Mouse (Mus musculus) ES-E14 (cell line): Measurements from ENCODE around the gene Bcs1l. TPM values are rescaled to one million over a fixed set of nuclear protein-coding genes. Genes with fewer than 3 reads are reported as not detected.

Source experiments
- DNase-seq: peaks from one replicate; pipeline ENCODE4 v3.0.0-alpha.2; 2013; ENCODE audit warnings: low read depth, low spot score
- H3K27ac ChIP-seq: 2 replicates; pipeline ENCODE4 v1.5.1; 2012; ENCODE audit warnings: low read depth, mild to moderate bottlenecking, low read length, moderate library complexity, mixed read lengths; ENCODE audit not compliant: poor library complexity, insufficient read depth, severe bottlenecking
- H3K36me3 ChIP-seq: 2 replicates; pipeline ENCODE4 v1.6.1; 2012; ENCODE audit warnings: mild to moderate bottlenecking, low read length, moderate library complexity, mixed read lengths; ENCODE audit not compliant: control insufficient read depth, poor library complexity, insufficient read depth, severe bottlenecking
- H3K4me1 ChIP-seq, 2 experiments: fragments of 150-350 bp in 1 of 2; sonication (generic) in 1 of 2; 2 replicates each; pipeline ENCODE4 v1.6.1; 2012; ENCODE audit warnings: low read length in 2 of 2, mild to moderate bottlenecking in 1 of 2, mixed read lengths in 1 of 2; ENCODE audit not compliant: control insufficient read depth in 2 of 2, insufficient read depth in 2 of 2, poor library complexity in 1 of 2
- H3K4me3 ChIP-seq, 2 experiments: fragments of 150-350 bp in 1 of 2; sonication (generic) in 1 of 2; 2 replicates each; pipeline ENCODE4 v1.5.1; 2012; ENCODE audit warnings: low read length in 2 of 2, low read depth in 1 of 2, mild to moderate bottlenecking in 1 of 2, mixed read lengths in 1 of 2; ENCODE audit not compliant: insufficient read depth in 1 of 2, poor library complexity in 1 of 2, severe bottlenecking in 1 of 2
- H3K9ac ChIP-seq: 2 replicates; pipeline ENCODE4 v1.6.1; 2012; ENCODE audit warnings: low read depth, mild to moderate bottlenecking, low read length, mixed read lengths; ENCODE audit not compliant: poor library complexity, insufficient read depth, severe bottlenecking
- H3K9me3 ChIP-seq: fragments of 150-350 bp; sonication (generic); 2 replicates; pipeline ENCODE4 v1.6.1; 2012; ENCODE audit warnings: low read depth, mild to moderate bottlenecking, low read length; ENCODE audit not compliant: control insufficient read depth, insufficient read depth
- CHD2 ChIP-seq: IDR thresholded peaks from 2 replicates; pipeline ENCODE4 v1.6.1; 2014; ENCODE audit warnings: mild to moderate bottlenecking, low read depth, low read length, inconsistent platforms
- HCFC1 ChIP-seq: IDR thresholded peaks from 2 replicates; pipeline ENCODE4 v1.6.1; 2012; ENCODE audit warnings: low read length, inconsistent platforms, borderline replicate concordance; ENCODE audit not compliant: insufficient read depth
- MAFK ChIP-seq: IDR thresholded peaks from 2 replicates; pipeline ENCODE4 v1.6.1; 2014; ENCODE audit warnings: mild to moderate bottlenecking, low read depth, low read length, inconsistent platforms; ENCODE audit not compliant: insufficient read depth
- ZC3H11A ChIP-seq: IDR thresholded peaks from 2 replicates; pipeline ENCODE4 v1.6.1; 2012; ENCODE audit warnings: low read depth, mild to moderate bottlenecking, inconsistent platforms, low read length, borderline replicate concordance
- ZNF384 ChIP-seq: IDR thresholded peaks from 2 replicates; pipeline ENCODE4 v1.6.1; 2012; ENCODE audit warnings: low read depth, low read length, inconsistent platforms
- in situ Hi-C, 2 experiments: fragments of 600-800 bp; cut with MboI; formaldehyde crosslinking; loops; one replicate each; pipeline ENCODE4 v1.15.1; 2025; ENCODE audit warnings: low sequenced_read_pairs in 2 of 2, inconsistent platforms in 1 of 2; ENCODE audit not compliant: unreplicated experiment in 2 of 2
- total RNA-seq: library from RNA; depleted of rRNA; stranded (reverse); fragments of 300-350 nt; gene quantifications from 2 replicates; pipeline ENCODE4 v1.2.3, GENCODE M21; 2012

Bcs1l gene
- total RNA-seq, 1 experiment = 15.3 TPM

- no peak for DNase-seq
- H3K9me3 ChIP-seq = no peaks in the 10 kb centered on the region
- H3K27ac ChIP-seq = no peak overlapping the region
- H3K4me3 ChIP-seq = no peak overlapping the region
- H3K36me3 ChIP-seq = no peaks in the 10 kb centered on the region; the same call in 1 of the 2 replicates
- H3K4me1 ChIP-seq = no peaks in the 10 kb centered on the region
- TF ChIP-seq CHD2 (no peak), ZC3H11A (no peak), HCFC1 (no peak), MAFK (no peak), ZNF384 (no peak)
- in situ Hi-C loops = no loop called here
- no peak overlapping the region for H3K9ac ChIP-seq
Observed at GRCm38 (mm10) chr1:74559061-74559460, 29.0 kb upstream of the Bcs1l start.

- TF ChIP-seq ZNF384 (no peak), CHD2 (no peak), MAFK (no peak), HCFC1 (no peak), ZC3H11A (no peak)
- H3K4me3 ChIP-seq = no peak overlapping the region
- H3K9ac ChIP-seq = no peak overlapping the region
- H3K4me1 ChIP-seq = peaks cover 0 to 4% of the 10 kb centered on the region in 2 experiments; a peak in 1 of 4 replicates
- H3K36me3 ChIP-seq = peaks cover 32% of the 10 kb centered on the region
- H3K9me3 ChIP-seq = no peaks in the 10 kb centered on the region
- H3K27ac ChIP-seq = no peak overlapping the region
- in situ Hi-C loops = no loop called here
- DNase-seq = no peak
Observed at GRCm38 (mm10) chr1:74565834-74566233, 22.3 kb upstream of the Bcs1l start.

GRCm38 (mm10) chr1:74569739-74570719 is 18.1 kb upstream of the Bcs1l start:
- Histone ChIP-seq H3K27ac (no peak overlapping the region), H3K4me1 (peaks cover 0 to 4% of the 10 kb centered on the region in 2 experiments; a peak in 1 of 4 replicates), H3K36me3 (peaks cover 56% of the 10 kb centered on the region), H3K9ac (no peak overlapping the region), H3K4me3 (no peak overlapping the region), H3K9me3 (no peaks in the 10 kb centered on the region)
- in situ Hi-C loops = no loop called here
- no peak for DNase-seq
- no peak for TF ChIP-seq ZC3H11A
- no peak for TF ChIP-seq CHD2
- TF ChIP-seq HCFC1 = no peak
- no peak for TF ChIP-seq MAFK
- no peak for TF ChIP-seq ZNF384

- no peak overlapping the region; the same call in 1 of the 2 replicates for H3K27ac ChIP-seq
- DNase-seq = no peak
- peaks cover 0 to 4% of the 10 kb centered on the region in 2 experiments; a peak in 1 of 4 replicates for H3K4me1 ChIP-seq
- no peak for TF ChIP-seq ZNF384
- peaks cover 24% of the 10 kb centered on the region for H3K36me3 ChIP-seq
- no peaks in the 10 kb centered on the region for H3K9me3 ChIP-seq
- in situ Hi-C loops = no loop called here
- 0 out of 4 replicates have a peak overlapping the region, but pooled peaks of 1 of the 2 experiments have one; percentile 10 for H3K4me3 ChIP-seq
- H3K9ac ChIP-seq = no peak overlapping the region
Observed at GRCm38 (mm10) chr1:74582621-74583020, 5.5 kb upstream of the Bcs1l start.
